Mouse (Mus musculus): ENCODE data around the gene Psmb7. TPM values are rescaled to one million over a fixed set of nuclear protein-coding genes. Genes with fewer than 3 reads are reported as not detected.

The Psmb7 gene
- total RNA-seq, 2 experiments from 2014 or later = 281 to 289 TPM

- DNase-seq = no peak
Observed at GRCm38 (mm10) chr2:38641761-38642160, 2.1 kb downstream of the Psmb7 start.

- DNase-seq = no peak
Observed at GRCm38 (mm10) chr2:38637716-38638267, 6.1 kb downstream of the Psmb7 start.

GRCm38 (mm10) chr2:38630574-38630973 lies 13.3 kb downstream of the Psmb7 start:
- no peak for DNase-seq

- no peak for DNase-seq
Observed at GRCm38 (mm10) chr2:38629451-38629850, 14.4 kb downstream of the Psmb7 start.

GRCm38 (mm10) chr2:38628801-38629200 lies 15.1 kb downstream of the Psmb7 start:
- no peak for DNase-seq

- DNase-seq = no peak
Observed at GRCm38 (mm10) chr2:38623821-38624590, 19.9 kb downstream of the Psmb7 start.

GRCm38 (mm10) chr2:38623411-38623810 lies 20.5 kb downstream of the Psmb7 start:
- DNase-seq = no peak

- no peak for DNase-seq
Observed at GRCm38 (mm10) chr2:38621610-38622021, 22.3 kb downstream of the Psmb7 start.

GRCm38 (mm10) chr2:38621076-38621475 lies 22.8 kb downstream of the Psmb7 start:
- DNase-seq = no peak

GRCm38 (mm10) chr2:38619777-38620176 lies 24.1 kb downstream of the Psmb7 start:
- DNase-seq = no peak

- no peak for DNase-seq
Observed at GRCm38 (mm10) chr2:38616956-38617872, 26.7 kb downstream of the Psmb7 start.

- DNase-seq = peak; percentile 16
Observed at GRCm38 (mm10) chr2:38616072-38616471, 27.8 kb downstream of the Psmb7 start.

GRCm38 (mm10) chr2:38614437-38614836 lies 29.4 kb downstream of the Psmb7 start:
- DNase-seq = no peak

- DNase-seq = peak; percentile 27
Observed at GRCm38 (mm10) chr2:38613576-38613975, 30.3 kb downstream of the Psmb7 start.

GRCm38 (mm10) chr2:38612596-38612995 lies 31.3 kb downstream of the Psmb7 start:
- DNase-seq = no peak

GRCm38 (mm10) chr2:38610161-38610560 lies 33.7 kb downstream of the Psmb7 start:
- no peak for DNase-seq

- no peak for DNase-seq
Observed at GRCm38 (mm10) chr2:38609310-38609709, 34.6 kb downstream of the Psmb7 start.

GRCm38 (mm10) chr2:38608831-38609309 lies 35.0 kb downstream of the Psmb7 start:
- no peak for DNase-seq

GRCm38 (mm10) chr2:38607716-38608115 lies 36.2 kb downstream of the Psmb7 start:
- no peak for DNase-seq

- no peak for DNase-seq
Observed at GRCm38 (mm10) chr2:38600842-38601241, 43.0 kb downstream of the Psmb7 start.

- DNase-seq = no peak
Observed at GRCm38 (mm10) chr2:38598395-38598794, 45.5 kb downstream of the Psmb7 start.

GRCm38 (mm10) chr2:38597896-38598295 lies 46.0 kb downstream of the Psmb7 start:
- no peak for DNase-seq

GRCm38 (mm10) chr2:38594874-38595273 lies 49.0 kb downstream of the Psmb7 start:
- no peak for DNase-seq

All from gastrocnemius, postnatal 25 days (tissue).